Mouse (Mus musculus) myocyte (in vitro differentiated cells): ENCODE measurements around the gene Rps19bp1.

Experiments used
- E2F4 ChIP-seq: IDR thresholded peaks from one replicate; pipeline ENCODE4 v1.6.1; 2011; ENCODE audit warnings: mild to moderate bottlenecking, control low read depth, moderate library complexity; ENCODE audit not compliant: insufficient read depth
- POLR2A ChIP-seq: IDR thresholded peaks from one replicate; pipeline ENCODE4 v1.6.1; 2011; ENCODE audit warnings: low read depth, mild to moderate bottlenecking, control low read depth, moderate library complexity; ENCODE audit not compliant: insufficient read length
- POLR2AphosphoS2 ChIP-seq: IDR thresholded peaks from one replicate; pipeline ENCODE4 v1.6.1; 2011; ENCODE audit warnings: low read depth, control low read depth; ENCODE audit not compliant: insufficient read length
- USF1 ChIP-seq: IDR thresholded peaks from one replicate; pipeline ENCODE4 v1.6.1; 2011; ENCODE audit warnings: low read depth, mild to moderate bottlenecking, control low read depth, moderate library complexity

GRCm38 (mm10) chr15:80235535-80235934, 28.6 kb downstream of the Rps19bp1 start, which contains the start of gene AC140267.1:
- TF ChIP-seq E2F4 (no peak), POLR2A (no peak), USF1 (no peak), POLR2AphosphoS2 (no peak)
